Mouse (Mus musculus) megakaryocyte-erythroid progenitor cell, adult 5 weeks (primary cell): ENCODE measurements around the gene Prkag3. TPM values are rescaled to one million over a fixed set of nuclear protein-coding genes. Genes with fewer than 3 reads are reported as not detected.

Experiments used
- polyA plus RNA-seq: library from polyadenylated mRNA; stranded (reverse); fragments of >175 nt; gene quantifications from 2 replicates; pipeline ENCODE4 v1.2.3, GENCODE M21; 2012

The Prkag3 gene
- polyA plus RNA-seq, result not detected in 2 replicates

DNA sequence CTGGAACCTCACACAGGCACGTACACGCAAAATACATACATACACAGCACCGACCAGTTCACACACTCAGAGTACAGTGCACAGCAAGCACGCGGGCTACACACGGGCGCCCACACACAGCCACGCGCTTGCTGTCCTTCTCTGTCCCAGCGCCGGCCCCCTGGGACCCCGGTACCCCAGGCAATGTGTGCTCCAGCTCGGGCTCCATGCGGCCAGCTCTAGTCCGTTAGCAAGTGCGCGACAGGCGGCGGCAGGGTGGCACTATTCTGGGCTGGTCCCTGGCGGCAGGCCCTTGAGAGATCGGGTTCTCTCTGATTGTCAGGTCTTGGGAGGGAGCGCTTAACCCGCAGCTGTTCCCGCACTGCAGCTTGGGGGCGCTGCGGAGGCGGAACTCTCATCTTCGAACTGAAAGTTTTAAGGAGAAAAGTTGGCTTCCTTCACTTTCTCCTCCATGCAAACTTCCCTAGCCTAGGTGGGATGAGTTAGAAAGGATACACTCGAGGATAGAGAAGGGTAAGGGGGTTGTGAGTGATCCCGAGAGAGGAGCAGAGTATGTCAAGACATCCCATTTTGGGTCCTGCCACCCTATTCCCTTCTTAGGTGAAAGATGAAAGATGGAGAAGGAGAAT lies at the start of gene Prkag3:
Prkag3 (minus strand) TSS at position 579 of the 629 bp plus-strand sequence.

GRCm38 (mm10) chr1:74791249-74791648 lies 42.2 kb upstream of the Prkag3 start, which contains the start of gene Wnt10a:
Gene Wnt10a (plus strand): TSS chr1:74791516.

GRCm38 (mm10) chr1:74771845-74771930 lies 22.7 kb upstream of the Prkag3 start, which contains the start of gene Wnt6:
Gene Wnt6 (plus strand): TSS chr1:74771892.

DNA sequence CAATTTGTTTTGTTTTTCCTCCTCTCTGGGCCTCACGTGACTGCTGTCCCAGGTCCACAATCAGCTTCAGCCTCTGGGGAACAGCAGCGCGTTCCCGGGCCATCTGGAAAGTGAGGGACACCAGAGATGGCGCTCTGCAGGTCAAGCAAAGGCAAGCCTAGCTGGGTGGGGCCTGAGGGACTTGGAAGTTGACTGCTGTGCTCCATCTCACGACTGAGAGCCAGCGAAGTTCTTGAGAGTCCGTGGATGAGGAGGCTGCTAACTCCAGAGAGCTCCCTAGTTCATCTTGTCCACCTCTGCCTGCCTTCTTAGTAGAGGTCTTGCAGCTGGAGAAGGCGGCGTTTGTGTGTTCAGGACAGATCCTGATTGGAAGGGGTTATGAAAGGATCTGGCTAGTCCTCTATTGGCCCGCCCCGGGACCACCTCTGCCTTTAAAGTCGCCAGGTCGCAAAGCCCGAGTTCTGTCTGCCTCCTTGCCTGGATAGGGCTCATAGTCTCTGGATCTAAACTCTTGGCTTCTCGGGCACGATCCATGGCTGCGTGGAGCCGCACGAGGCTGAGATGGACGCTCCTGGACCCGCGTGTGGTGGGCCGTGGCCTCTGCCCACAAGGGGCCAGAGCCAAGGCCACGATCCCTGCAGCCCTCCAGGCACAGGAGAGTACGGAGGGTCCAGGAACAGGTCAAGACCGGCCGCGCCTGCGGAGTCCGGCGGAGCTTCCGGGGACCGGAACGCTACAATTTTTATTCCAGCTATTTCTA lies 35.7 kb downstream of the Prkag3 start, which contains the start of gene Cyp27a1:
Cyp27a1 (plus strand) TSS at position 476 of the 760 bp plus-strand sequence.

Other genes with a start within 250 kb of the Prkag3 start
- gene Cnot9, start 243.2 kb downstream of the Prkag3 start, polyA plus RNA-seq, result 14.6 and 14.8 TPM in 2 replicates
- gene Plcd4, start 206.3 kb downstream of the Prkag3 start, polyA plus RNA-seq, result not detected in 2 replicates
- gene Usp37, start 204.9 kb downstream of the Prkag3 start, polyA plus RNA-seq, result 2.0 and 2.9 TPM in 2 replicates
- 12.2 and 16.2 TPM in 2 replicates for gene Zfp142, start 161.0 kb downstream of the Prkag3 start, polyA plus RNA-seq
- gene Bcs1l, start 160.9 kb downstream of the Prkag3 start, polyA plus RNA-seq, result 3.9 and 4.0 TPM in 2 replicates
- 10.2 and 12.5 TPM in 2 replicates for gene Rnf25, start 147.8 kb downstream of the Prkag3 start, polyA plus RNA-seq
- 0.04 and 0.17 TPM in 2 replicates for gene Stk36, start 147.8 kb downstream of the Prkag3 start, polyA plus RNA-seq
- gene Ttll4, start 87.5 kb downstream of the Prkag3 start, polyA plus RNA-seq, result 14.3 and 20.3 TPM in 2 replicates
- gene Cyp27a1, start 35.6 kb downstream of the Prkag3 start, polyA plus RNA-seq, result 1.7 and 2.8 TPM in 2 replicates
- gene Wnt6, start 22.7 kb upstream of the Prkag3 start, polyA plus RNA-seq, result 0.91 and 1.3 TPM in 2 replicates
- 0.17 and 1.3 TPM in 2 replicates for gene Wnt10a, start 42.3 kb upstream of the Prkag3 start, polyA plus RNA-seq
- 0.04 and 0.05 TPM in 2 replicates for gene Cdk5r2, start 105.7 kb upstream of the Prkag3 start, polyA plus RNA-seq
- 0.65 TPM in 1 of 2 replicates, not detected in the other for gene Fev, start 136.2 kb upstream of the Prkag3 start, polyA plus RNA-seq
- not detected in 2 replicates for gene Cryba2, start 143.9 kb upstream of the Prkag3 start, polyA plus RNA-seq
- gene Cfap65, start 186.4 kb upstream of the Prkag3 start, polyA plus RNA-seq, result 0.02 and 0.03 TPM in 2 replicates
- 0.17 and 0.60 TPM in 2 replicates for gene Ihh, start 202.5 kb upstream of the Prkag3 start, polyA plus RNA-seq